Comparison of ENCODE assay signal across 18 mouse cellular contexts in genomic region chr11:100885472-100885871, GRCm38 (mm10). TPM values are rescaled to one million over a fixed set of nuclear protein-coding genes. Genes with fewer than 3 reads are reported as not detected.
DNase-seq lines count a peak whose midpoint lies in the region; ATAC-seq and TF ChIP-seq lines count a peak whose summit lies in the region.
"Had no signal": no experiment of that assay in that cellular context is flagged by ENCODE, and none has a peak within 500 bp of the region (broad histone marks: within the 10 kb centered on the region; RNA-seq: fewer than 3 reads in every experiment).

No protein-coding gene starts in this region.

- H3K36me3 ChIP-seq in heart, adult 2 months (ENCODE audit: control insufficient read depth, insufficient read depth, low read length) = no peaks in the 10 kb centered on the region
- H3K36me3 ChIP-seq in heart, embryonic 10.5 days = peaks cover 38% of the 10 kb centered on the region
- H3K36me3 ChIP-seq in intestine, postnatal 0 days (ENCODE audit: control insufficient read depth, insufficient read depth) = peaks cover 53% of the 10 kb centered on the region
- H3K36me3 ChIP-seq in liver, postnatal 0 days (replicated peaks; ENCODE audit: insufficient read depth, low read length) = peaks cover 42% of the 10 kb centered on the region

- TF ChIP-seq POLR2A in heart, adult 2 months (IDR thresholded peaks at IDR 0.05; ENCODE audit: insufficient read depth, low read depth, low read length) = no peak

- H3K4me2 ChIP-seq in intestine, postnatal 0 days (replicated peaks; ENCODE audit: low read depth) = no peak overlapping the region
- H3K4me2 ChIP-seq in liver, postnatal 0 days (ENCODE audit: low read depth, low read length) = no peak overlapping the region
- H3K4me2 ChIP-seq: heart, embryonic 15.5 days; hindbrain, embryonic 13.5 days; neural tube, embryonic 13.5 days had no signal

- no peak for TF ChIP-seq CTCF in heart, adult 2 months (IDR thresholded peaks at IDR 0.05)
- no peak for TF ChIP-seq CTCF in intestine, postnatal 0 days (IDR thresholded peaks at IDR 0.05; ENCODE audit: low read depth)
- TF ChIP-seq CTCF in liver, postnatal 0 days (IDR thresholded peaks at IDR 0.05; ENCODE audit: low read depth) = no peak

- H3K79me2 ChIP-seq in heart, adult 2 months (replicated peaks; ENCODE audit: control insufficient read depth, insufficient read depth, low read length) = no peaks in the 10 kb centered on the region

- peak; percentile 54 for ATAC-seq in intestine, postnatal 0 days
- ATAC-seq in liver, postnatal 0 days = no peak
- ATAC-seq: activated CD4-positive, CD25-positive, alpha-beta regulatory T cell, adult 4 months had no signal

- no peak overlapping the region for H3K9ac ChIP-seq in heart, adult 2 months (ENCODE audit: low read depth, low read length)
- H3K9ac ChIP-seq in intestine, postnatal 0 days (ENCODE audit: low read depth, low read length) = no peak overlapping the region
- H3K9ac ChIP-seq in liver, postnatal 0 days (replicated peaks) = no peak overlapping the region
- H3K9ac ChIP-seq: heart, embryonic 15.5 days; hindbrain, embryonic 13.5 days; neural tube, embryonic 13.5 days had no signal

- peak in 1 of 2 experiments; percentile 48 for DNase-seq in heart, adult 2 months
- no peak for DNase-seq in heart, postnatal 25 days (ENCODE audit: low spot score)
- DNase-seq in heart, embryonic 10.5 days (ENCODE audit: low spot score) = no peak
- peak; percentile 14 for DNase-seq in liver, postnatal 0 days
- DNase-seq in layer of hippocampus, adult 18-20 months (ENCODE audit: low spot score in 2 of 2) = no peak
- no peak for DNase-seq in testis, postnatal 10 days (ENCODE audit: low spot score)
- DNase-seq: B cell, adult 2 months; cerebellum, adult 9-11 months; gastrocnemius, postnatal 10 days; kidney, adult 11 months; right cerebral cortex, postnatal 25 days; thymus, adult 18-20 months had no signal

- H3K27ac ChIP-seq in heart, adult 2 months = peak overlapping the region; percentile 33; the same call in 1 of the 2 replicates
- peak overlapping the region; percentile 72 for H3K27ac ChIP-seq in heart, embryonic 10.5 days
- H3K27ac ChIP-seq in intestine, postnatal 0 days (ENCODE audit: low read depth, low read length) = peak overlapping the region; percentile 28; the same call in 1 of the 2 replicates
- H3K27ac ChIP-seq in liver, postnatal 0 days (ENCODE audit: low read depth) = peak overlapping the region; percentile 72; the same call in 1 of the 2 replicates
- H3K27ac ChIP-seq: heart, embryonic 15.5 days; hindbrain, embryonic 13.5 days; kidney, postnatal 0 days; neural tube, embryonic 13.5 days had no signal

- H3K9me3 ChIP-seq in heart, embryonic 10.5 days = no peaks in the 10 kb centered on the region
- H3K9me3 ChIP-seq in intestine, postnatal 0 days (ENCODE audit: control insufficient read depth) = no peaks in the 10 kb centered on the region
- no peaks in the 10 kb centered on the region for H3K9me3 ChIP-seq in liver, postnatal 0 days (ENCODE audit: low read length)
- H3K9me3 ChIP-seq: heart, embryonic 15.5 days; hindbrain, embryonic 13.5 days; neural tube, embryonic 13.5 days had no signal

- H3K4me3 ChIP-seq in heart, adult 2 months = no peak overlapping the region
- no peak overlapping the region for H3K4me3 ChIP-seq in heart, embryonic 10.5 days
- no peak overlapping the region for H3K4me3 ChIP-seq in intestine, postnatal 0 days (ENCODE audit: low read depth, low read length)
- no peak overlapping the region for H3K4me3 ChIP-seq in liver, postnatal 0 days (ENCODE audit: low read depth, low read length)
- H3K4me3 ChIP-seq: heart, embryonic 15.5 days; hindbrain, embryonic 13.5 days; neural tube, embryonic 13.5 days had no signal

- no peak for TF ChIP-seq EP300 in heart, adult 2 months (IDR thresholded peaks at IDR 0.05; ENCODE audit: insufficient read depth, low read depth, low read length)
- TF ChIP-seq EP300 in liver, postnatal 0 days (IDR thresholded peaks at IDR 0.05; ENCODE audit: low read depth) = no peak

- H3K27me3 ChIP-seq in heart, adult 2 months (ENCODE audit: control insufficient read depth, insufficient read depth, low read length) = no peaks in the 10 kb centered on the region
- H3K27me3 ChIP-seq in heart, embryonic 10.5 days (ENCODE audit: insufficient read depth, poor library complexity, severe bottlenecking) = no peaks in the 10 kb centered on the region; the same call in 1 of the 2 replicates
- H3K27me3 ChIP-seq in intestine, postnatal 0 days (replicated peaks; ENCODE audit: control insufficient read depth, insufficient read depth, low read length) = no peaks in the 10 kb centered on the region
- H3K27me3 ChIP-seq in liver, postnatal 0 days (ENCODE audit: insufficient read depth, low read length) = no peaks in the 10 kb centered on the region
- H3K27me3 ChIP-seq: heart, embryonic 15.5 days; neural tube, embryonic 13.5 days had no signal

- intact Hi-C loops in heart, adult 2 months (cut with DNase I) = no loop called here
- intact Hi-C loops in heart, postnatal 25 days (cut with DNase I) = no loop called here

- H3K4me1 ChIP-seq in heart, adult 2 months (ENCODE audit: control insufficient read depth, insufficient read depth, low read length) = peaks cover 2% of the 10 kb centered on the region; the same call in 1 of the 2 replicates
- H3K4me1 ChIP-seq in heart, embryonic 10.5 days = peaks cover 36% of the 10 kb centered on the region
- H3K4me1 ChIP-seq in intestine, postnatal 0 days (replicated peaks; ENCODE audit: control insufficient read depth, insufficient read depth, low read length) = 0 out of 2 replicates have a peak, but pooled peaks cover 6% of the 10 kb centered on the region
- peaks cover 25% of the 10 kb centered on the region for H3K4me1 ChIP-seq in liver, postnatal 0 days (ENCODE audit: insufficient read depth)
- H3K4me1 ChIP-seq: hindbrain, embryonic 13.5 days had no signal

RNA-seq across cellular contexts. Expression of gene Stat5a, which starts 26.3 kb away (rescaled TPM):
- 10 to 100 TPM; 20.3 to 22.3 TPM for total RNA-seq in heart, adult 2 months (2021)
- 24.3 and 26.6 TPM in 2 replicates for polyA plus RNA-seq in heart, adult 2 months (2012; rRNA removed)
- 10 to 100 TPM; 24.3 to 30.1 TPM for total RNA-seq in heart, postnatal 25 days (2021)
- polyA plus RNA-seq in heart, embryonic 10.5 days (2016; fragmentation: Nextera tagmentation; extraction: Ambion mirVana) = 6.2 and 6.6 TPM in 2 replicates
- 4.8 TPM in 2 replicates for polyA plus RNA-seq in intestine, postnatal 0 days (2015; fragmentation: Nextera tagmentation; extraction: Ambion mirVana)
- 4.7 and 6.0 TPM in 2 replicates for polyA plus RNA-seq in liver, postnatal 0 days (2015; fragmentation: Nextera tagmentation; extraction: Ambion mirVana)
- 1 to 10 TPM; 1.1 to 1.8 TPM for total RNA-seq in layer of hippocampus, adult 18-20 months (2021)

RNA-seq across cellular contexts. Expression of gene Stat5b, which starts 34.9 kb away (rescaled TPM):
- 10 to 100 TPM; 58.6 to 65.2 TPM for total RNA-seq in heart, adult 2 months (2021)
- 35.4 and 50.7 TPM in 2 replicates for polyA plus RNA-seq in heart, adult 2 months (2012; rRNA removed)
- 10 to 100 TPM; 67.6 to 68.9 TPM for total RNA-seq in heart, postnatal 25 days (2021)
- polyA plus RNA-seq in heart, embryonic 10.5 days (2016; fragmentation: Nextera tagmentation; extraction: Ambion mirVana) = 25.7 and 30.1 TPM in 2 replicates
- polyA plus RNA-seq in intestine, postnatal 0 days (2015; fragmentation: Nextera tagmentation; extraction: Ambion mirVana) = 13.0 and 13.3 TPM in 2 replicates
- 15.4 and 16.4 TPM in 2 replicates for polyA plus RNA-seq in liver, postnatal 0 days (2015; fragmentation: Nextera tagmentation; extraction: Ambion mirVana)
- total RNA-seq in layer of hippocampus, adult 18-20 months (2021) = 10 to 100 TPM; 12.1 to 16.2 TPM

RNA-seq across cellular contexts. Expression of gene Stat3, which starts 53.9 kb away (rescaled TPM):
- 10 to 100 TPM; 93.0 to 94.7 TPM for total RNA-seq in heart, adult 2 months (2021)
- 85.8 and 134 TPM in 2 replicates for polyA plus RNA-seq in heart, adult 2 months (2012; rRNA removed)
- 100 to 1,000 TPM in 1 of 2 experiments, 10 to 100 TPM in 1; 91.3 to 119 TPM for total RNA-seq in heart, postnatal 25 days (2021)
- polyA plus RNA-seq in heart, embryonic 10.5 days (2016; fragmentation: Nextera tagmentation; extraction: Ambion mirVana) = 33.7 and 41.5 TPM in 2 replicates
- polyA plus RNA-seq in intestine, postnatal 0 days (2015; fragmentation: Nextera tagmentation; extraction: Ambion mirVana) = 61.2 and 68.6 TPM in 2 replicates
- polyA plus RNA-seq in liver, postnatal 0 days (2015; fragmentation: Nextera tagmentation; extraction: Ambion mirVana) = 44.9 and 53.7 TPM in 2 replicates
- total RNA-seq in layer of hippocampus, adult 18-20 months (2021) = 10 to 100 TPM; 35.5 to 35.9 TPM
